Mouse (Mus musculus): ENCODE measurements around the gene Slc25a43.

DNA sequence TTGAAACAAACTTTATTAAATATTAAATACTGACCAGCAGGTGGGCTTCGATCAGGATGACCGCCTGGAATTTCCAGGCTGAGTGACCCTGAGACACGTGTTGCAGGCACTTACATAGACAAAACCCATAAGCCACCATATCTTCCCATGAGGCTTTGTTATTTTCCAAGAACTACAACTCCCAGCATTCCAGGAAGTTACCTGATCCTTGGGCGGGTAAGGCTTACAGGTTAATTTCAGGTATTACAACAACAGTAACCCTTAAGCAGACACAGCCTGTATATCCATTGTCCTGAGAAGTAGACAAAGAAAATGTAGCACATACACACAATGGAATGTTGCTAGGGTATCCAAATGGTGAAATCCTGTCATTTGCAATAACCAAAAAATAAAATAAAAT lies 45.9 kb downstream of the Slc25a43 start:
- TF ChIP-seq CTCF (IDR thresholded peaks at IDR 0.05; ENCODE audit: borderline replicate concordance, insufficient read depth, low read length) = no peak
- no peak for TF ChIP-seq POLR2A (IDR thresholded peaks at IDR 0.05; ENCODE audit: low read depth, low read length)
